Mouse (Mus musculus) liver, embryonic 14 days (tissue): ENCODE data around the gene Gm6356. TPM values are rescaled to one million over a fixed set of nuclear protein-coding genes. Genes with fewer than 3 reads are reported as not detected.

Source experiments
- polyA plus RNA-seq: library from polyadenylated mRNA; depleted of rRNA; stranded (reverse); fragments of >200 nt; gene quantifications from 2 replicates; pipeline ENCODE4 v1.2.3, GENCODE M21; 2012; rRNA removed

Gene Gm6356
- not detected in 2 replicates for polyA plus RNA-seq

DNA sequence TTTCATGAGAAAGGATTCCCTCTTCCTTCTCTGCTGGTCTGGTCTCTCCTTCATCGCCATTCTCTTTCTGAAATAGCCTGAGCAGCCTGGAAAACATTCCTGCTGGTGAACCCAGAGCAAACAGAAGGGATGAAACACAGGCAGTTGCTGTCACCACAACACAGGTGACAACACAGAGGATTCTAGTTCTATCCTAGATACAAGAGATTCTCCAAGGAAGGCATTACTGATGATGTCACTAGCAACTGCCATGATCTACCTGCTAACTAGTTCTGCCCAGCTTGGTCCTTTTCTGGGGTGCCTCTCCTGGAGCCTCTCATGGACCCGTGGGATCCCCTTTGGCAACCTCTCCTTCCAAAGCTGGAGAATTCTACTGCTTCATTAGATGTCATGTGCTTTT is at the start of gene Gm6356:
Gene Gm6356, minus strand, starts transcription at position 101 of the 400 bp plus-strand sequence.

Other genes with a start within 250 kb of the Gm6356 start
- gene Gm3636, start 231.5 kb downstream of the Gm6356 start, polyA plus RNA-seq: 0.27 and 0.50 TPM in 2 replicates
- gene Gm8362, start 199.4 kb downstream of the Gm6356 start, polyA plus RNA-seq: not detected in 2 replicates
- not detected in 2 replicates for gene Gm3642, start 133.5 kb downstream of the Gm6356 start, polyA plus RNA-seq
- gene Gm3667, start 83.9 kb downstream of the Gm6356 start, polyA plus RNA-seq: 0.03 and 0.07 TPM in 2 replicates
- 0.03 TPM in 2 replicates for gene Gm10406, start 53.6 kb upstream of the Gm6356 start, polyA plus RNA-seq
- not detected in 2 replicates for gene Gm3685, start 71.2 kb upstream of the Gm6356 start, polyA plus RNA-seq
- gene Gm3696, start 126.8 kb upstream of the Gm6356 start, polyA plus RNA-seq: 0.02 and 0.09 TPM in 2 replicates
- gene Gm6676, start 151.6 kb upstream of the Gm6356 start, polyA plus RNA-seq: not detected in 2 replicates
- gene Gm3512, start 200.7 kb upstream of the Gm6356 start, polyA plus RNA-seq: 0.10 and 0.15 TPM in 2 replicates
- gene Gm16434, start 220.7 kb upstream of the Gm6356 start, polyA plus RNA-seq: not detected in 2 replicates